Mouse (Mus musculus) forebrain, embryonic 15.5 days (tissue): ENCODE data around the gene Ttyh3. TPM values are rescaled to one million over a fixed set of nuclear protein-coding genes. Genes with fewer than 3 reads are reported as not detected.

ENCODE experiments used
- ATAC-seq: fragments of 200-750 bp; cut with Nextera tagmentation; replicated peaks from 2 replicates; pipeline ENCODE4 v1.8.0; 2017; ENCODE audit warnings: mild to moderate bottlenecking, moderate TSS enrichment, moderate library complexity
- H3K27ac ChIP-seq: fragments of 300-500 bp; sonication (generic); replicated peaks from 2 replicates; pipeline ENCODE4 v1.5.1; 2015; ENCODE audit warnings: mild to moderate bottlenecking, inconsistent platforms
- H3K27me3 ChIP-seq: fragments of 300-500 bp; sonication (generic); 2 replicates; pipeline ENCODE4 v1.6.1; 2015; ENCODE audit warnings: inconsistent platforms
- H3K36me3 ChIP-seq: fragments of 300-500 bp; sonication (generic); 2 replicates; pipeline ENCODE4 v1.6.1; 2015; ENCODE audit warnings: mild to moderate bottlenecking, inconsistent platforms
- H3K4me1 ChIP-seq: fragments of 300-500 bp; sonication (generic); 2 replicates; pipeline ENCODE4 v1.6.1; 2015; ENCODE audit warnings: inconsistent platforms
- H3K4me2 ChIP-seq: fragments of 300-500 bp; sonication (generic); replicated peaks from 2 replicates; pipeline ENCODE4 v1.6.1; 2015; ENCODE audit warnings: mild to moderate bottlenecking, inconsistent platforms
- H3K4me3 ChIP-seq: fragments of 300-500 bp; sonication (generic); 2 replicates; pipeline ENCODE4 v1.5.1; 2015; ENCODE audit warnings: mild to moderate bottlenecking, inconsistent platforms
- H3K9ac ChIP-seq: fragments of 300-500 bp; sonication (generic); replicated peaks from 2 replicates; pipeline ENCODE4 v1.6.1; 2015; ENCODE audit warnings: mild to moderate bottlenecking, inconsistent platforms
- H3K9me3 ChIP-seq: fragments of 300-500 bp; sonication (generic); 2 replicates; pipeline ENCODE4 v1.6.1; 2016; ENCODE audit warnings: inconsistent platforms
- WGBS: fragments of 180-500 bp; shearing (Covaris S2); methylation state at CpG from one replicate; pipeline ENCODE4 v1.1.7; 2015; ENCODE audit warnings: mixed read lengths; 5-methylcytosine and 5-hydroxymethylcytosine counted together
- polyA plus RNA-seq: library from polyadenylated mRNA; unstranded; fragments of >200 nt; fragmentation: Nextera tagmentation; extraction: Ambion mirVana; gene quantifications from 2 replicates; pipeline ENCODE4 v1.2.1, GENCODE M21; 2015

Gene Ttyh3
- polyA plus RNA-seq, 1 experiment from 2014 or later: 78.9 TPM

DNA sequence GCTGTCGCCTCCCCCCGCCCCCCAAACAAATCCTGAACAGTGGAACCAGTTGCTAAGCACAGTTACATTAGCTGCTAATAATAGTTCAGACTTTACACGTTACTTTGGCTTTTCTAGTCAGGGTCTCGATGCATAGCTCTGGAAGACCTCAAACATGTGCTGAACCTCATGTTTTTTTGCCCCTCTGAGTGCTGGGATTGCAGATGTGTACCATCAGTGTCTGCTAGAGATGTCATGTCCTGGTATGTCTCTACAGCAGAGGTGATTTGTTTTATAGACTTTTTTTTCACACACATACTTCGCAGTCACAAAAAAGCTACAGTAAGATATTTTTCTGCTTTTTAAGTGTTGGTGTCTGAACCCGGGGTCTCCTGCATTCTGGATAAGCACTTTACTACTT, 23.3 kb upstream of the Ttyh3 start:
- Histone ChIP-seq H3K27me3 (no peaks in the 10 kb centered on the region), H3K9me3 (no peaks in the 10 kb centered on the region), H3K4me1 (no peaks in the 10 kb centered on the region), H3K36me3 (peaks cover 20% of the 10 kb centered on the region), H3K4me2 (no peak overlapping the region), H3K4me3 (no peak overlapping the region), H3K27ac (no peak overlapping the region), H3K9ac (no peak overlapping the region)
- no peak for ATAC-seq
- 90% methylated on average over 6 of the region's 6 CpGs for WGBS

DNA sequence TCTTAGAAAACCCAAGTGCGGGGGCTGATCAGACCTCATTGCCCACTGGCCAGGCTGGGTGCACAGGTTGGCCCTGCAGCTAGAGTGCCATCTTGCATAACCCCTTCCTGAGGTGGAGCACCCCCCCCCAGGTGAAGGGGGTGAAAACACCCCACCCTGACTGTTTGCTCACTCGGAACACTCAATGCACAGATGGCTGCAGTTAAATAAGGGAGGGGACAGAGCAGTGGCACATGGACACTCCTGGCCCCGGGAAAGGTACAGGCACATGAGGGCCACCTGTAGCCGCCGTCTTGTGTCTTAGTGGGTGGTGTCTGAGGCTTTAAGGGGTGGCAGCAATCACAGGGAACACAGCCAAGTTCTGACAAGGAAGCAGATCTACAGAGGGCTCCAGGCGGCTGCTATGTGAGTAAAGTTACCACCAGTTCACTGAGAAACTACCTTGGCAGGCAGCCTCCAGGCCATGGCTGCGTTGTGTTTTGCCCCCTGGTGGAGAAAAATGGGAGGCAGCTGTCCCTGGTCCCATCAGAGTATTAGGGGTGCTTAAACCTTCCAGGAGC, 14.9 kb upstream of the Ttyh3 start:
- ATAC-seq: no peak
- no peak overlapping the region for H3K9ac ChIP-seq
- H3K4me2 ChIP-seq: no peak overlapping the region
- no peaks in the 10 kb centered on the region for H3K27me3 ChIP-seq
- peaks cover 2% of the 10 kb centered on the region for H3K36me3 ChIP-seq
- peaks cover 51% of the 10 kb centered on the region for H3K4me1 ChIP-seq
- no peak overlapping the region for H3K4me3 ChIP-seq
- no peaks in the 10 kb centered on the region for H3K9me3 ChIP-seq
- 39% methylated on average over 7 of the region's 7 CpGs for WGBS
- H3K27ac ChIP-seq: peak overlapping the region; percentile 70; the same call in 1 of the 2 replicates

DNA sequence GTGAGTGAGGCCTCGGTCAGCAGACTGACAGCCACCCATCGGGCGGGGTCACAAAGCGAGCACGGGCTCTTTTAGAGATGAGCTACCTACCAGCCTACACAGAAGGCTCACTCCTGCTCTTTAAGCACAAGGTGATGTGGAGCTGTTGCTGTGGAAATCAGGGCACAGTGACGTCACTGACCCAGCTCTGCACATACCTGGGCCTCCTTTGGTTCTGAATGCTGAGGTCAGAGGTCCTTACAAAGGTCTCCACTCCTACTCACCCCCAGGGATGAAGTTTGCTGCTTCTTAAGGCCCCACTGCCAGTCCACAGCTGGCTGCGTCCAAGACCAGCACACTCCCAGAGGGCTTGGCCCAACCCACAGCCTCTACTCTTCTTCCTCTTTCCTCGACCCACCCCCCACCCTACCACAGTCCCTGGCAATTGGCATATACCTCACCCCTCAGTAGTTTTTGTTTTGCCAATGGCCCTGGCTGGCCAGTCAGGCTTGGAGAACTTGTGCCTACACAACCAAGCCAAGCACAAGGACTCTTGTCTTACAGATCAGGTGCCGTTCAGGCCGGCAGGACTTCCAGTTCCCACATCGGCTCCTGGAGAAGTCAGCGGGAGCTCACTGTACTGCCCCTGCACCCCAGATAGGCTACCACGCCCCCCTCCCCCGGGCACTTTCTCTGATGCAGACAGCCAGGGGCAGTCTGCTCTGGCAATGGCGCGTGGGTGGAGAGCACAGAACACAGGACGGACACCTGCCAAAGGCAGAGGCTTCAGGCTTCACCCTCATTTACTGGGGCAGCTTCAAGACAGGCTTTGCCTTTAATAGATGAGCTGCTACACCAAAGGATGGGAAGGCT, 14.1 kb upstream of the Ttyh3 start:
- 61% methylated on average over 17 of the region's 17 CpGs for WGBS
- Histone ChIP-seq H3K9me3 (no peaks in the 10 kb centered on the region), H3K36me3 (no peaks in the 10 kb centered on the region; the same call in 1 of the 2 replicates), H3K27me3 (no peaks in the 10 kb centered on the region), H3K4me3 (no peak overlapping the region), H3K9ac (no peak overlapping the region), H3K27ac (peak overlapping the region; percentile 70), H3K4me2 (no peak overlapping the region), H3K4me1 (peaks cover 51% of the 10 kb centered on the region)
- ATAC-seq: no peak

DNA sequence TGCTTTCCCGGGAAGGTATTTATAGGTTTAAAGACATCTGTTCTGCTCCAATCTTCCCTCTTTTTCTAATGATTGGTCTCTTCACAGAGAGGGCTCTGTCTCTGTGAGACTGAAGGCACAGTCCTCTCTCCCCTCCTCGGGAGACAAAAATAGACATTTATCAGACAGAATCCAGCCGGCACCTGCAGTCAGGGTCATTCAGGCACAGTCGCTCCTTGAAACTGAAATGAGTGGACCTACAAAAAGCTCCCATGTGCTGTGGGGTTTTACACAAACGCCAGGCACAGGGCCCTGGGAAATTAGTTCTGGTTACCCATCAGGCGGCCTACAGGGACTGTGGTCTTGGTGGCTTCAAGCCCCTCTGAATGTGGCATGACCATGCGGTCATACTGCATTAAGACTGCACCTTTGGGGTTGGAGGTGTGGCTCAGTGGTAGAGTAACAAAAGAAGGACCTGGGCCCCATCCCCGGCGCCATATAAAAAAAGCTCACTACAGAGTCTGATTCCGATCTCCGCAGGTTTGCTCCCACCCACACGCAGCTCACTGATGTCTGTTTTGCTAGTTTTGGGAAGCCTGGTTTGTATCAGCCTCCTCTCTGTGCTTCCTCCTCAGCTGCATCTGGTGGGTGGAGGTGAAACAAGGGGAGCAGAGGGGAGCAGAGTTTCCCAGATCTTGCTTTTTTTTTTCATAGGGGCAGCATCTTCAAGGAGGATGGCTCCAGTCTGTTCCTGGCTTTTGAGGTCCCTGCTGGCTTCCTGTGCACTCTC, 13.2 kb upstream of the Ttyh3 start:
- ATAC-seq: no peak
- Histone ChIP-seq H3K27me3 (no peaks in the 10 kb centered on the region), H3K4me3 (no peak overlapping the region), H3K9ac (no peak overlapping the region), H3K27ac (peak overlapping the region; percentile 70), H3K4me2 (no peak overlapping the region), H3K9me3 (no peaks in the 10 kb centered on the region), H3K4me1 (peaks cover 56% of the 10 kb centered on the region), H3K36me3 (no peaks in the 10 kb centered on the region; the same call in 1 of the 2 replicates)
- WGBS: 50% methylated on average over 12 of the region's 12 CpGs

DNA sequence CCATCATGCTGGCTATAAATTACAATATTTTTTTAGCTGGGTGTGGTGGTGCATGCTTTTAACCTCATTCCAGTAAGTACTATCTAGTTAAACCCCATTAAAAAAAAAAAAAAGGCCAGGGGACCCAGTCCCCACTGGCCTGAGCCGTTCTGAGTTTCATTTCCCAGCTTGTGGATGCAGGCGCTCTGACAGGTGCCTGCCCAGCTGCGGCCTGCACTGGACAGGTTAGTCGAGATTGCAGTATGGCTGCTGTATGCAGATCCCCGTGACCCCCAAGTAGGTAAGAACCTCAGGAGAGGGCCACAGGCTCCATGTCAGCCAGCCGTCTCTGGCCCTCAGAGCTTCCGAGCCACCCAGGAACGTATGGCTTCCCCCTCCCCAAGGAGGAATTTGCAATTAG, 12.6 kb upstream of the Ttyh3 start:
- Histone ChIP-seq H3K4me3 (no peak overlapping the region), H3K27ac (peak overlapping the region; percentile 70), H3K27me3 (no peaks in the 10 kb centered on the region), H3K4me2 (no peak overlapping the region), H3K36me3 (no peaks in the 10 kb centered on the region; the same call in 1 of the 2 replicates), H3K4me1 (peaks cover 56% of the 10 kb centered on the region), H3K9ac (no peak overlapping the region), H3K9me3 (no peaks in the 10 kb centered on the region)
- no peak for ATAC-seq
- 63% methylated on average over 8 of the region's 8 CpGs for whole genome bisulfite sequencing

DNA sequence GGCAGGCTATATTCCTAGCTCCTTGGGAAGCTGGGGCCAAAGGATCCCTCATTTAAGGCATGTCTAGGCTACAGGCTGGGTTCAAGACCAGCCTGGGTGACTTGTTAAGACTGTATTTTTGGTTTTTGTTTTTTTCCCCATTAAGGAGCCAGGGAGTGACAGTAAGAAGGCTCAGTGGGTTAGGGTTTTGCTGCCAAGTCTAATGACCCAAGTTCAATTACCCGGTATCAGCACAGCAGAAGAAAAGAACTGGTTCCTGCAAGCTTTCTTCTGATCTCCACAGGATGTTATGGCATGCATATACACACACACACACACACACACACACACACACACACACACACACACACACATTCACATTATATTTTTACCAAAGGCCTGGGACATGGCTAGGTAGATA, 11.6 kb upstream of the Ttyh3 start:
- Histone ChIP-seq H3K9ac (peak overlapping the region; percentile 10; the same call in 1 of the 2 replicates), H3K27me3 (no peaks in the 10 kb centered on the region), H3K27ac (peak overlapping the region; percentile 94), H3K36me3 (no peaks in the 10 kb centered on the region; the same call in 1 of the 2 replicates), H3K4me2 (no peak overlapping the region), H3K9me3 (no peaks in the 10 kb centered on the region), H3K4me3 (no peak overlapping the region), H3K4me1 (peaks cover 56% of the 10 kb centered on the region)
- 18% methylated on average over 1 of the region's 1 CpGs for WGBS
- 0 out of 2 replicates have a peak, but pooled peaks have one; percentile 11 for ATAC-seq

DNA sequence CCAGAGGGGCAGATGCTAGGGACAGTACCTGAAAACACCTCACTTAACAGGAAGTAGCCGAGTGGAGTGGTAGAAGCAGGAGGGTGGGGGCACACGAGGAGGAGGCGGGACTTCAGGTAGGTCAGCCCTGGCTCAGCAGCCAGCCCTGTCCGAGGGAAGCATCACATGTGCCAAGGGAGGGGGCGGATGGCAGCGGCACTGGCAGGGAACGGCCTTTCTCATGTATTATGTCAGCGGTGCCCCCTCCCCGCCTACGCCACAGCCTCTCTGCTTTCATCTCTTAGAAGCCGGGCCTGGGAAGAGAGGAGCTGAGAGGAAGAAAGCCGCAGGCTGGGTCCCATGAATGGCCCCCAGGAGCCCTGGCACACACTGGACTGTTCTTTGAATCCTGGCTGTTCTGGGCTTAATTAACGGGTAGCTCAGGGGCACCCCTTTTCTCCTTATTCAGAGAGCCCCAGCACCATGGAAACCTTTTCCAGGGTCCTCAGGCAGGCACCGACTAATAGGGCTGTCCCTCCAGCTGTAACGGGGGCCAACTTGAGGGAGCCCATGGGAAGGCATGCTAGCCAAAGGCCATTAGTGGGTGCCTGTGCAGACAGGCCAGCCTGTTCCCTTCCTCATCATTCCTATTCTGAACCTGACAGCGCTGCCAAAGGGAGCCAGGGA, 10.9 kb upstream of the Ttyh3 start:
- Histone ChIP-seq H3K27me3 (no peaks in the 10 kb centered on the region), H3K4me2 (0 out of 2 replicates have a peak overlapping the region, but pooled peaks have one; percentile 8), H3K4me3 (no peak overlapping the region), H3K9ac (peak overlapping the region; percentile 10; the same call in 1 of the 2 replicates), H3K36me3 (no peaks in the 10 kb centered on the region), H3K27ac (peak overlapping the region; percentile 94), H3K4me1 (peaks cover 56% of the 10 kb centered on the region), H3K9me3 (no peaks in the 10 kb centered on the region)
- peak; percentile 92 for ATAC-seq
- WGBS: 5% methylated on average over 16 of the region's 16 CpGs

GRCm38 (mm10) chr5:140654096-140654845, 5.4 kb upstream of the Ttyh3 start:
- no peak overlapping the region for H3K4me2 ChIP-seq
- H3K9me3 ChIP-seq: no peaks in the 10 kb centered on the region
- ATAC-seq: no peak
- no peaks in the 10 kb centered on the region for H3K27me3 ChIP-seq
- no peak overlapping the region for H3K9ac ChIP-seq
- no peak overlapping the region for H3K4me3 ChIP-seq
- H3K27ac ChIP-seq: no peak overlapping the region
- 85% methylated on average over 15 of the region's 15 CpGs for WGBS
- no peaks in the 10 kb centered on the region for H3K36me3 ChIP-seq
- peaks cover 22% of the 10 kb centered on the region for H3K4me1 ChIP-seq

DNA sequence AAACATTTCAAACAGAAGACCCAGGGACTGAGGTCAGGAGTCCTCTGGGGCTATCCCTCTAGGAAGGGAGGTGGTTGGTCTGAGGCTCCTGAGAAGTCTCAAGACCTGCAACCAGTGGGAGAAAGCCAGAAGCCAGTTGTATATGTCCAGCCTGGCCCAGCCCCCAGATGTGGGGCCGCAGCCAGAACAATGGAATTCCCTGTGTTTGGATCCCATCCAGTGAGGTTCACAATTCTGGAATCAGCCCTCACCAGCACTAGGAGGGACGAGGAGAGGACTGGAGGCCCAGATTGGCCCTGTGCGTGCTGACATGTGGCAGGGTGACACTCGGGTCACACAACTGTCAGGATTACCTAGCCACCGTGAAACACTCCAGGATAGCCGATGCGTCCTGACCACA, 3.8 kb upstream of the Ttyh3 start:
- H3K4me2 ChIP-seq: no peak overlapping the region
- H3K9me3 ChIP-seq: no peaks in the 10 kb centered on the region
- H3K36me3 ChIP-seq: no peaks in the 10 kb centered on the region
- ATAC-seq: no peak
- H3K27ac ChIP-seq: no peak overlapping the region
- H3K4me3 ChIP-seq: no peak overlapping the region
- H3K9ac ChIP-seq: no peak overlapping the region
- no peaks in the 10 kb centered on the region for H3K27me3 ChIP-seq
- peaks cover 15% of the 10 kb centered on the region for H3K4me1 ChIP-seq
- WGBS: 58% methylated on average over 7 of the region's 7 CpGs

DNA sequence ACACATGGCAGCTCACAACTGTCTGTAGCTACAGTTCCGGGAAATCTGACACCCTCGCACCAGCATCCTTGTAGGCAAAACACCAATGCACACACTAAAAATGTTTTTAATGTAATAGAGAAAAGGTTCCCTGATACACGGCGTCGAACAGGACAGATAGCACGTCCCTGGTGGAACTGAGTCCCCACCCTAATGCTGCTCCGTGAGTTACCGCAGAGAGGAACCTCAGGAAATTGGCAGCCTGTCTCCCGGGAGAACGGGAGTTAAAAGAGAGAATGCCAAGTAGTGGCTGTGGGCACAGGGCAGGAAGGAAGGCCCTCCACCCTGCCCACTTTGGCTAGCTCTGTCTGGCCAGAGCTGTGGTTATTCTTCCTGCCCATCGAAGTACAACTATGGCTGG, 2.4 kb upstream of the Ttyh3 start:
- Histone ChIP-seq H3K9me3 (no peaks in the 10 kb centered on the region), H3K9ac (no peak overlapping the region), H3K4me3 (no peak overlapping the region), H3K27me3 (no peaks in the 10 kb centered on the region), H3K4me1 (peaks cover 27% of the 10 kb centered on the region), H3K27ac (no peak overlapping the region), H3K36me3 (no peaks in the 10 kb centered on the region), H3K4me2 (no peak overlapping the region)
- no peak for ATAC-seq
- WGBS: 70% methylated on average over 11 of the region's 11 CpGs

DNA sequence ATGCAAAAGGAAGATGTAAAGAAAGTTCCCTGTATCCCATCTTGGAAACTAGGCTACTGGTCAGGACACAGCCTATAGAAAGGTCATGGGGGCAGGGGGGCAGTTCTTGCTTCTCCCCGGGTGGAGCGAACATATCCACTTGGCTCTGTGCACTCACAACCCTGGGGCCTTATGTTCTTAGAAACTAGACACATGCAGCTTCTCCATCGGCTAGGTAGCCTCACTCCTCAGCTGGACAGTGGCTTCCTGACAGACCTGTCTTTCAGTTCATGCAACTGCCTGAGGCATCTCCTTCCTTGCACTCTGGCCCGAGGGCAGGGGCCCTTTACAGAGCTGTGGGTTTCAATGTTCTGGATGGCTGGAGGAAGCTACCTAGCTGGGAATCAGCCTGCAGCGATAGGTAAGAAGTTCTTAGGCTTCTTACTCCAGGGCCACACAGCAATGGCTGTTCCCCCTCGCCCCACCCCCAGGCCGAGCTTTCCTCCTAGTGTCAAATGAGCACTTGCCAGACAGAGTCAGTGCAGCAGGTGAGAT, 1.1 kb upstream of the Ttyh3 start:
- no peak for ATAC-seq
- Histone ChIP-seq H3K27me3 (no peaks in the 10 kb centered on the region), H3K9ac (peak overlapping the region; percentile 69; the same call in 1 of the 2 replicates), H3K4me3 (peak overlapping the region; percentile 94; the same call in 1 of the 2 replicates), H3K4me1 (peaks cover 40% of the 10 kb centered on the region), H3K4me2 (peak overlapping the region; percentile 71), H3K36me3 (no peaks in the 10 kb centered on the region), H3K27ac (peak overlapping the region; percentile 92), H3K9me3 (no peaks in the 10 kb centered on the region)
- 51% methylated on average over 7 of the region's 7 CpGs for WGBS
